Mouse (Mus musculus) intestine, embryonic 15.5 days (tissue): ENCODE measurements at regions not wholly inside any gene's neighbourhood (a gene's known extent, or its start where the extent isn't known, plus 50 kb on each side); places are given as distances from the start of the nearest gene placed in this dataset.
A peak's percentile ranks its signal among the peaks of the same experiment; 100 is the strongest.

Experiments
- ATAC-seq: fragments of 200-750 bp; cut with Nextera tagmentation; 2 replicates; pipeline ENCODE4 v1.8.0; 2017; ENCODE audit warnings: moderate TSS enrichment, moderate library complexity
- H3K27ac ChIP-seq: fragments of 300-500 bp; sonication (generic); 2 replicates; pipeline ENCODE4 v1.5.1; 2015; ENCODE audit warnings: mild to moderate bottlenecking, inconsistent platforms
- H3K27me3 ChIP-seq: fragments of 300-500 bp; sonication (generic); replicated peaks from 2 replicates; pipeline ENCODE4 v1.6.1; 2015; ENCODE audit warnings: inconsistent platforms
- H3K36me3 ChIP-seq: fragments of 300-500 bp; sonication (generic); 2 replicates; pipeline ENCODE4 v1.6.1; 2015; ENCODE audit warnings: inconsistent platforms
- H3K4me1 ChIP-seq: fragments of 300-500 bp; sonication (generic); replicated peaks from 2 replicates; pipeline ENCODE4 v1.6.1; 2015; ENCODE audit warnings: inconsistent platforms
- H3K4me2 ChIP-seq: fragments of 300-500 bp; sonication (generic); replicated peaks from 2 replicates; pipeline ENCODE4 v1.6.1; 2015; ENCODE audit warnings: mild to moderate bottlenecking, inconsistent platforms
- H3K4me3 ChIP-seq: fragments of 300-500 bp; sonication (generic); replicated peaks from 2 replicates; pipeline ENCODE4 v1.5.1; 2015; ENCODE audit warnings: inconsistent platforms
- H3K9ac ChIP-seq: fragments of 300-500 bp; sonication (generic); 2 replicates; pipeline ENCODE4 v1.6.1; 2015; ENCODE audit warnings: inconsistent platforms
- H3K9me3 ChIP-seq: fragments of 300-500 bp; sonication (generic); 2 replicates; pipeline ENCODE4 v1.6.1; 2016; ENCODE audit warnings: inconsistent platforms
- WGBS: fragments of 180-500 bp; shearing (Covaris S2); methylation state at CpG from one replicate; pipeline ENCODE4 v1.1.7; 2015; 5-methylcytosine and 5-hydroxymethylcytosine counted together

- no peak overlapping the region for H3K9ac ChIP-seq
- H3K4me2 ChIP-seq = no peak overlapping the region
- 68% methylated on average over 2 of the region's 2 CpGs for WGBS
- no peaks in the 10 kb centered on the region for H3K36me3 ChIP-seq
- no peaks in the 10 kb centered on the region for H3K27me3 ChIP-seq
- no peaks in the 10 kb centered on the region for H3K9me3 ChIP-seq
- H3K27ac ChIP-seq = no peak overlapping the region
- no peak overlapping the region for H3K4me3 ChIP-seq
- no peaks in the 10 kb centered on the region for H3K4me1 ChIP-seq
- no peak for ATAC-seq
Observed at GRCm38 (mm10) chr15:28823526-28823925, 620.0 kb downstream of the Dnah5 start.

GRCm38 (mm10) chr15:28834831-28835230, 631.3 kb downstream of the Dnah5 start:
- Histone ChIP-seq H3K4me3 (no peak overlapping the region), H3K4me2 (no peak overlapping the region), H3K9ac (no peak overlapping the region), H3K9me3 (no peaks in the 10 kb centered on the region), H3K4me1 (no peaks in the 10 kb centered on the region), H3K27ac (no peak overlapping the region), H3K36me3 (no peaks in the 10 kb centered on the region), H3K27me3 (no peaks in the 10 kb centered on the region)
- 85% methylated on average over 4 of the region's 4 CpGs for WGBS
- no peak for ATAC-seq

- Histone ChIP-seq H3K9me3 (no peaks in the 10 kb centered on the region), H3K27ac (no peak overlapping the region), H3K4me2 (no peak overlapping the region), H3K9ac (no peak overlapping the region), H3K4me3 (no peak overlapping the region), H3K36me3 (no peaks in the 10 kb centered on the region), H3K4me1 (no peaks in the 10 kb centered on the region), H3K27me3 (no peaks in the 10 kb centered on the region)
- 0 out of 2 replicates have a peak, but pooled peaks have one; percentile 10 for ATAC-seq
- WGBS = 74% methylated on average over 1 of the region's 1 CpGs
Observed at GRCm38 (mm10) chr15:28840322-28840721, 636.8 kb downstream of the Dnah5 start.

GRCm38 (mm10) chr15:28856419-28856818, 652.9 kb downstream of the Dnah5 start:
- Histone ChIP-seq H3K9me3 (no peaks in the 10 kb centered on the region), H3K27ac (no peak overlapping the region), H3K36me3 (no peaks in the 10 kb centered on the region), H3K27me3 (no peaks in the 10 kb centered on the region), H3K4me3 (no peak overlapping the region), H3K9ac (no peak overlapping the region), H3K4me1 (no peaks in the 10 kb centered on the region), H3K4me2 (no peak overlapping the region)
- no peak for ATAC-seq
- WGBS = 78% methylated on average over 2 of the region's 2 CpGs

- no peak overlapping the region for H3K4me3 ChIP-seq
- ATAC-seq = no peak
- no peaks in the 10 kb centered on the region for H3K27me3 ChIP-seq
- no peaks in the 10 kb centered on the region for H3K4me1 ChIP-seq
- H3K9ac ChIP-seq = no peak overlapping the region
- no peaks in the 10 kb centered on the region for H3K9me3 ChIP-seq
- no peaks in the 10 kb centered on the region for H3K36me3 ChIP-seq
- no peak overlapping the region for H3K4me2 ChIP-seq
- 83% methylated on average over 2 of the region's 2 CpGs for WGBS
- no peak overlapping the region for H3K27ac ChIP-seq
Observed at GRCm38 (mm10) chr15:28858176-28858575, 654.6 kb downstream of the Dnah5 start.

GRCm38 (mm10) chr15:28864101-28864500, 660.5 kb downstream of the Dnah5 start:
- ATAC-seq = no peak
- Histone ChIP-seq H3K4me1 (no peaks in the 10 kb centered on the region), H3K9ac (no peak overlapping the region), H3K4me2 (no peak overlapping the region), H3K4me3 (no peak overlapping the region), H3K27ac (no peak overlapping the region), H3K27me3 (no peaks in the 10 kb centered on the region), H3K36me3 (no peaks in the 10 kb centered on the region), H3K9me3 (no peaks in the 10 kb centered on the region)
- 74% methylated on average over 1 of the region's 1 CpGs for WGBS

- Histone ChIP-seq H3K4me3 (no peak overlapping the region), H3K36me3 (no peaks in the 10 kb centered on the region), H3K9me3 (no peaks in the 10 kb centered on the region), H3K4me1 (no peaks in the 10 kb centered on the region), H3K27ac (no peak overlapping the region), H3K4me2 (no peak overlapping the region), H3K9ac (no peak overlapping the region), H3K27me3 (no peaks in the 10 kb centered on the region)
- ATAC-seq = no peak
- WGBS = 80% methylated on average over 2 of the region's 2 CpGs
Observed at GRCm38 (mm10) chr15:28864913-28865312, 661.4 kb downstream of the Dnah5 start.

GRCm38 (mm10) chr15:28873001-28873400, 669.4 kb downstream of the Dnah5 start:
- Histone ChIP-seq H3K27me3 (no peaks in the 10 kb centered on the region), H3K27ac (no peak overlapping the region), H3K9ac (no peak overlapping the region), H3K4me3 (no peak overlapping the region), H3K9me3 (no peaks in the 10 kb centered on the region), H3K4me2 (no peak overlapping the region), H3K4me1 (no peaks in the 10 kb centered on the region), H3K36me3 (no peaks in the 10 kb centered on the region)
- no peak for ATAC-seq
- 74% methylated on average over 2 of the region's 2 CpGs for WGBS

- WGBS = 78% methylated on average over 3 of the region's 3 CpGs
- no peaks in the 10 kb centered on the region for H3K9me3 ChIP-seq
- no peak overlapping the region for H3K4me3 ChIP-seq
- no peaks in the 10 kb centered on the region for H3K36me3 ChIP-seq
- no peak overlapping the region for H3K27ac ChIP-seq
- ATAC-seq = no peak
- no peak overlapping the region for H3K9ac ChIP-seq
- H3K27me3 ChIP-seq = no peaks in the 10 kb centered on the region
- no peaks in the 10 kb centered on the region for H3K4me1 ChIP-seq
- no peak overlapping the region for H3K4me2 ChIP-seq
Observed at GRCm38 (mm10) chr15:28896248-28896808, 692.8 kb downstream of the Dnah5 start.

GRCm38 (mm10) chr15:28922437-28922836, 718.9 kb downstream of the Dnah5 start:
- no peak for ATAC-seq
- no peak overlapping the region for H3K27ac ChIP-seq
- H3K27me3 ChIP-seq = no peaks in the 10 kb centered on the region
- no peaks in the 10 kb centered on the region for H3K36me3 ChIP-seq
- 70% methylated on average over 4 of the region's 4 CpGs for whole genome bisulfite sequencing
- no peak overlapping the region for H3K4me3 ChIP-seq
- no peaks in the 10 kb centered on the region for H3K9me3 ChIP-seq
- H3K4me2 ChIP-seq = no peak overlapping the region
- H3K4me1 ChIP-seq = no peaks in the 10 kb centered on the region
- no peak overlapping the region for H3K9ac ChIP-seq

GRCm38 (mm10) chr15:28948245-28948644, 744.7 kb downstream of the Dnah5 start:
- Histone ChIP-seq H3K4me1 (no peaks in the 10 kb centered on the region), H3K9me3 (no peaks in the 10 kb centered on the region), H3K4me3 (no peak overlapping the region), H3K4me2 (no peak overlapping the region), H3K9ac (no peak overlapping the region), H3K27ac (no peak overlapping the region), H3K36me3 (no peaks in the 10 kb centered on the region), H3K27me3 (no peaks in the 10 kb centered on the region)
- no peak for ATAC-seq
- WGBS = 80% methylated on average over 1 of the region's 1 CpGs
